Mouse (Mus musculus) cerebellum, postnatal 36 days (tissue): ENCODE measurements around the gene Wdfy3.
"Not testable (repeated sequence)": the region's sequence is repeated elsewhere in the genome, so short reads cannot be mapped to it uniquely, and the experiment has no call there.

Source experiments
- DNase-seq, 2 experiments: peaks; one replicate each; pipeline ENCODE4 v3.0.0; 2021 to 2022; ENCODE audit warnings: mixed read lengths in 2 of 2

Wdfy3 gene

DNA sequence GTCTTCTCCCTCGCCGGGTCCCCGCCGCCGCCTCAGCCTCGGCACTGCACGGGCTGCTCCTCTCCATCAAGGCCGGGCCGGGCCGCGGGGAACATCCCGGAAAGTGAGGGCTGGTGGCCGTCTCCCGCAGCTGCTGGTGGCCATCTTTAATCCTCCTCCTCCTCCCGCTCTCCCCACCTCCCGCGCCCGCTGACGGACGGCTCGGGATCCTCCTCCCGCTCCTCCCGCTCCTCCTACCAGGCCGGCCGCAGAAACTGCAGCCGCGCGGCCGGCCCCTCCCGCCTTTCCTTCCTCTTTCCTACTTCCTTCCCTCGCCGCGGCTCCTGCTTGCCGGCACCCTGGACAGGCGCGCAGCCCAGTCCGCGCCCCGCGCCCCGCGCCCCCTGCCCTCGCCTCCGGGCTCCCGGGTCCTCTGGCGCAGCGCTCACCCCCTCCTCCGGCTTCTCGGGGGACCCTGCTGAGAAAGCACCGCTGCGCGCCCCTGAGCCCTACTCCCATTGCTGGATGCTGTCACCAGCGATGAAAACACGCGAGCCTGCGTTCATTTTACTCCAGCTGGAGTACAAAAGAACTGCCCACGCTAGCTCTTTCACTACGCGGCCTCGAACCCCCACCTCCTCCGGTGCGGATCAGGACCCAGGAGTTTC, at the start of gene Wdfy3:
Gene Wdfy3 (minus strand): TSS at position 155 of the 647 bp plus-strand sequence.
- DNase-seq: peak; percentile 87 to 89

- DNase-seq: no peak
Measured at GRCm38 (mm10) chr5:102113009-102113408, 43.3 kb upstream of the Wdfy3 start.

DNA sequence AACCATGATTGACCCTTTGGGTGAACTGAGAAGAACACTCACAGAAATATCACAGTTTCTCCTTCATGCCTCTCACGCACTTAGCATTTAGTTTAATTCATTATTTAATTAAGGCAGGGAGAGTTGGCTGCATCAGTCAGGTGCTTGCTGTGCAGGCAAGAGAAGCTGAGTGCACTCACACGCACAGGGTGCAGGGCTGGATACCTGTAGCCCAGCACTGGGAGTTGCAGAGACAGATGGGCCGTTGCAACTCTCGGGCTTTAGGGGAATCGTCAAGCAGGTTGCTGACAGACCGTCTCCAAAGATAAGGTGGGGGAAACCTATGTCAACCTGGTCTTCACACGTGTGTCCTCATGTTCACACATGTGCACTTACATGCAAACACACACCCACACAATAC, 42.3 kb upstream of the Wdfy3 start:
- DNase-seq: no peak

- peak in 1 of 2 experiments; percentile 17 for DNase-seq
Measured at GRCm38 (mm10) chr5:102110031-102110430, 40.3 kb upstream of the Wdfy3 start.

DNA sequence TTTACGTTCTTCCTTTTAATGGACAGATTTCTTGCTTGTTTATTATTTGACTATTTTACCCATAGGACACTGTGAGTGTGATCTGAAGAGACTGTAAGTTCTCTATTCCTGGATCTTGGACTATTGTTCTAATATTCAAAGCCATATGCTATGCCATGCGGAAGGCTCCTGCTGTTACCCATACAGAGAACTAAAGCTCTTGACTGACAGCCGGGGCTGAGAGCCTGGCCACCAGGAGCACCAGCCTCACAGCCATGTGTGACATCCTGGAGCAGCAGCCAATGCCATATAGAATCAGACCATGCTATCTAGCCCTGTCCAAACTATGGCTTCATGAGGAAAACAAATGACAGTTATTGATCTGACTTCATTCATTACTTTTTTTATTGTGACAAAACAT, 36.2 kb upstream of the Wdfy3 start:
- DNase-seq: peak; percentile 30 to 37

DNA sequence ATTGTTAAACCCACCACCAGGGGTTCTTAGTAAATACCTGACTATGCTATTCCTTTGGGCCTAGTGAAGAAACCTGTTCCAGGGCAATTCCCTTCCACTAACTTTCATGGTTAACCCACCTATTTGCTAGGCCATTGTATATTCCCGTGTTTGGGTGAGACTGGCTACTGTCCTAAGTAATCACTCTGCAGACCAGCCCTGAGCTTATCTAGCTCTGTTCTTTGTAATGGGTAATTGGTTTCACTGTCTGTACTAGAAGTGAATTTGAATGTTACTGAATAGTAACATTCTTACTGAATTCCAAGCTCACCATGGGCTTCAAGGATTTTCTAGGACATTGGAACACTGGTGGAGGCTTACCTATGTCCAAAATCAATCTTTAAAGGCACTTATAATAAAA, 32.1 kb upstream of the Wdfy3 start:
- not testable (repeated sequence) for DNase-seq

DNA sequence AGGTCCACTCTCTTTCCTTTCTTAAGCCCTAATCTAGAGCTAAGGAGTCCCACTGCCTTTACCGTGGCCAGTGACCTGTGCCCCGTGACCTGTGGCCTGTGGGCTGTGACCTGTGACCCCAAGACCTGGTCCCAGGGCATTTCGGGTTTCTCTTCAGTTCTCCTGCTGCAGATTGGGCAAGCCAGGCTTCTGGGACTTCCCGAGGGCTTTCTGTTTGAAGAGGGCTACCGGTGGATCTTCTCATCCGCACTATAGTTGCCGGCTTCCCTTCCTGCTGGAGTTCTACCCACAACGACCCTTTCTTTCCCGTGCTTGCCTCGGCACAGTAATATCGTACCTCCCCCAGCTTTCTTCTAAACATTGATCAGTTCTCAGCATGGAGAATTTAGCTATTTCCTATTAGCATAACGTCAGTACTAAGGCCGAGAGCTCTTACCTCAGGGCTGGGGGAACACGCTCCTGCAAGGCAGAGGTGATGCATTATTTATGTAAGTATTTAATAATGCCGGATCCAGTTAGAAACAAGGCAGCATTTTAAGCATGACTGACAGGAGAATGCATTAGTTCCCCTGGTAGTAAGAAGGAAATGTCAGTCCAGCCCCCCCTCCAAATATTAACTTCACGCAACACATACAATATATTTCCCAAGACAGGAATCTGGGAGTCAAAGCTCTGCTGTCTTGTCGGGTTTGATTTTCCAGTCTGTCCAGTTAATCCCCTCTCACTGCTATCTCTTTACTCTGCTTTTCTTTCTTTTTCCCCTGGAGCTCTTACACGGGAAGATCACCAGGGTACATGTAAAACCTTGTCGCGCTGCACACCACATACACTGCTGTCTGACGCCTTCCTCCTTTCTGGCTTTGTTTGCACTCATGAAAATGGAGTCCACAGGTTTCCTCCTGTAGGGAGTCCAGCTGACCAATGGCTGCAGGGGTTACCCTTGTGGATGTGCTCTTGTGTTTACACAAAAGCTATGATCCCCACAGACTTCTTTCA, 30.8 kb upstream of the Wdfy3 start:
- DNase-seq: no peak

DNA sequence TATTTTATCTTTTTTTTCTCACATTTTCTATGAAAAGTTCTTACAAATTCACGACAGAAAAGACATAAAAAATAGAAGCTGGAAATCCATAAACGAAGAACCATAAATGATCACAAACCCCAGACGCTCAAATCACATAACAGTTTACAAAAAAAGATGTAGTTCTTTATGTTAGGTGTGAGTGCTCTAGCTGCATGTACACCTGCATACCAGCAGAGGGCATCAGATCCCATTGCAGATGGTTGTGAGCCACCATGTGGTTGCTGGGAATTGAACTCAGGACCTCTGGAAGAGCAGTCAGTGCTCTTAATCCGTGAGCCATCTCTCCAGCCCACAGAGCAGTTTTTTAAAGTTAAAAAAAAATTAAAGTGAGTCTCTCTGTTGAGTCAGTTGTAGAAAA, 25.9 kb upstream of the Wdfy3 start:
- DNase-seq: no peak

GRCm38 (mm10) chr5:102090686-102091085, 21.0 kb upstream of the Wdfy3 start:
- no peak for DNase-seq

- no peak for DNase-seq
Measured at GRCm38 (mm10) chr5:102084737-102085705, 15.3 kb upstream of the Wdfy3 start.

DNA sequence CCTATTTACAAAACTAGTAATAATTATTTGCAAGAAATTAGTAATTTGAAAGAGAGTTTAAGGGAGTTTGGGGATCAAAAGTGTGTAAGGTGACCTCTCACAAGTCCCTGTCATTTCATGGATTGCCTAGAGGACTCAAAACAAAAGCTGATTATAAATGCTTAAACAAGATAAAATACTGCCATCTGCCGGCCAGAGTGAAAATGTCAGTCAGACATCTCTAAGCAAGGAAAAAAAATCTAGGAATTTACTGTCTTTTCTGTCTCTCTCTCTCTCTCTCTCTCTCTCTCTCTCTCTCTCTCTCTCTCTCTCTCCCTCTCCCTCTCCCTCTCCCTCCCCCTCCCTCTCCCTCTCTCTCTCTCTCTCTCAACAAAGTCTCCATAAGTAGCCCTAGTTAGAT, 4.4 kb upstream of the Wdfy3 start:
- DNase-seq: peak; percentile 76 to 88

DNA sequence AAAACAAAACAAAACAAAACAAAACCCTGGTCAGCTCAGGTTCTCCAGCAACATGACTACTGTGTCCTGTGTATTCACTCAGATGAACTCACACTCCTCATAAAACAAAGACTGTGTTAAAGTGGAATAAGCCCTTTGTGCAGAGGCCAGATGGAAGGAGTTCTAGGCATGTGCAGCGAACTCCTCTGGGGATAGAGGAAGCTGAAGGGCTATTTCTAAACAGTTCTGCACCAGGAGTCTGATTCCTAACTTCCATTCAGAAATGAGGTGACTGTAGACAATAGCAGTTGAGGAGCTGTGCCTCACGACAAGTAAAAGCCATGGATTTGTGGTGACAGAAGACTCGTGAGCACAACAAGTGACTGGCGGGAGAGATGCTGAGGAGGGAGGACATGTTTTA, 2.3 kb upstream of the Wdfy3 start:
- no peak for DNase-seq

- no peak for DNase-seq
Measured at GRCm38 (mm10) chr5:102071241-102071640, 1.5 kb upstream of the Wdfy3 start.

DNA sequence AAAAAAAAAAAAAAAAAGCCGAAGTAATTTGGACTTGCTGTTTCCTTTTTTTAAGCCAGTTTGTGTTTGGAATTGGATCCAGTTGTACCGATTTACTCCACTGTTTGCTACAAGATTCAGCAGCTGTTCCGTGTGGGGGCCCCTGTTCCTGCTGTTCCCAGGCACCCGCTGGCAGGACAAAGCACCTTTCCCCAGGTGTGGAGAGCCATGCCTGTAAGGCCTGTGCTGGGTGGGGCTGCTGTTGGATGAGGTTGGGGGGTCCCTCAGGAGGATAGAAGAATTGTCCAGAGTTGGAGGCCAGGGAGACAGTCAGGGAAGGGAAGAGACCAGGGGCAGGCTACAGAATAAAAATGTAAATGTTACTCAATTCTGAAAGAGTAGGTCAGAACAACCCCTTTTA, 1.1 kb upstream of the Wdfy3 start:
- no peak for DNase-seq

- no peak for DNase-seq
Measured at GRCm38 (mm10) chr5:102070414-102070768, 670 bp upstream of the Wdfy3 start.

DNA sequence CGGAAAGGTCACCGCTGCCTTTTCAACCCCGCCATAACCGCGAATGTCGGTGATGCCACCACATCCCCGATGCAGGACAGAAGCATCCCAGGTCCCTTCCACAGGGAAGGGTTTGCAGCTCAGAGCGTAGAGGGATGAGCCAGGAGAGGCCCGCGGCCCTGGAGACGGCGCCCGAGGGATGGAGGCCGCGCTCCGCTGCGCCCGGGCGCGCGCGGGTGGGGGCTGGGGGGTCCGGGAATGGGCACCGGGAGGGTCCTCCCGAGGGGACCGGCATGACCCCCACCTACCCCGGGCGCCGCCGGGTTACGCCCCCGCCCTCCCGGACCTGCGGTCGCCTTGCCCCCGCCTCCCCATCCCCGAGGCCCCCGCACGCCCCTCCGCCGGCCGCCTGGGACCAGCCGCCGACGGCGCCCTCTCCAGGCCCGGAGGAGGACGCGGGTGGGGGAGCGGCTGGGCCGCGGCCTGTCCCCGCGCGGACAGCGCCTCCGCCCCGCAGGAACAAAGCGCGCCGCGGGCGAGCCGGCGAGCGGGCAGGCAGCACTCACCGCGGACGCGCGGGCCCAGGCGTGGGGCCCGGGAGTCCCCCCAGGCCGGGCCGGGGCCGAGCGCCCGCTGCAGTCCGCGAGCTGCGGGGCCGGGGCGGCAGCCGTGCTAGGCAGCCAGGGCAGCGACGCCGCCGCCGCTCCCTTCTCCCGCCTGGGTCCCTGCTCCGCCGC, 512 bp downstream of the Wdfy3 start:
- DNase-seq: peak; percentile 64 to 73

- DNase-seq: no peak
Measured at GRCm38 (mm10) chr5:102066458-102066857, 3.3 kb downstream of the Wdfy3 start.

- DNase-seq: no peak
Measured at GRCm38 (mm10) chr5:102063013-102063752, 6.5 kb downstream of the Wdfy3 start.

DNA sequence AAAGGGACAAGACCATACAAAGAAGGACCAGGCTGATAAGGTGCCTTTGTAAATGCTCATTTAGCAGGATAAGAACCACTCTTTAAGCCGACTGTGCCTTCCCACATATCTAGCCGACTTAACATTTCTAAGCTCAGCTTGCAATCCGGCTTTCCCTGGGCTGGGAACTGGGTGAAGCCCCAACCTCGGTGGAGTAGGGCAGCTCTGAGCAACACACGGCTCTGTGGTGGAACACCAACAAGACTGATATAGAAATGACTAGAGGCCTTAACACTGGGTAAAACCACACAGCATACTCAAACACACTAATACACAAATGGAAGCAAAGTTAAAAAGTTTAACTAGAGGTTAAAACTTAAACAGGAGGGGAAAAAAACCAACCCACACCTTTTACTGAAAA, 7.9 kb downstream of the Wdfy3 start:
- no peak for DNase-seq

GRCm38 (mm10) chr5:102055946-102056345, 13.8 kb downstream of the Wdfy3 start:
- peak; percentile 40 to 58 for DNase-seq

DNA sequence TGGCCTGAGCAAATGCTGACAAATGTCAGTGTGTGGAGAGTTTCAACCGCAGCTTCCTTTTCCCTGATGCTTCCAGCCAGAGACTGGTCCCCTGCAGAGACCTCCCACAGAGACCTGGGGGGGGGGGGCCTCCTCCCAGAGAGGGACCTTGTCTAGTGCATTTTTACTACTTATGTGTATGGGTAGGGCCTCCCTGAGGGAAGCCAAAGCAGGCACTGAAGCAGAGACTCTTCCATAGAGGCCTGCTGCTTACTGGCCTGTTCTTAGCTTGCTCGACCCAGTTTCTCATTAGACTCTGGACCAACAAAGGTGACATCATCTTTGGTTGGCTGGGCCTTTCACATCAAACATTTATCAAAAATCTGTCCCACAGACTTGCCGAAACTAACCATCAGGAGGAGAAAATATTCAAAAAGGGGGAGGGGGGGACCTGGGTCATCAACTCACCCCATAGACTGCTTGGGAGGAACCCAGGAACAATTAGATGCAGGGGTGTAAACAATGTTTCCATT, 14.5 kb downstream of the Wdfy3 start:
- peak; percentile 44 to 52 for DNase-seq
